Mouse (Mus musculus): ENCODE data around the gene Adgrg7.
A peak's percentile ranks its signal among the peaks of the same experiment; 100 is the strongest.

Adgrg7 gene

DNA sequence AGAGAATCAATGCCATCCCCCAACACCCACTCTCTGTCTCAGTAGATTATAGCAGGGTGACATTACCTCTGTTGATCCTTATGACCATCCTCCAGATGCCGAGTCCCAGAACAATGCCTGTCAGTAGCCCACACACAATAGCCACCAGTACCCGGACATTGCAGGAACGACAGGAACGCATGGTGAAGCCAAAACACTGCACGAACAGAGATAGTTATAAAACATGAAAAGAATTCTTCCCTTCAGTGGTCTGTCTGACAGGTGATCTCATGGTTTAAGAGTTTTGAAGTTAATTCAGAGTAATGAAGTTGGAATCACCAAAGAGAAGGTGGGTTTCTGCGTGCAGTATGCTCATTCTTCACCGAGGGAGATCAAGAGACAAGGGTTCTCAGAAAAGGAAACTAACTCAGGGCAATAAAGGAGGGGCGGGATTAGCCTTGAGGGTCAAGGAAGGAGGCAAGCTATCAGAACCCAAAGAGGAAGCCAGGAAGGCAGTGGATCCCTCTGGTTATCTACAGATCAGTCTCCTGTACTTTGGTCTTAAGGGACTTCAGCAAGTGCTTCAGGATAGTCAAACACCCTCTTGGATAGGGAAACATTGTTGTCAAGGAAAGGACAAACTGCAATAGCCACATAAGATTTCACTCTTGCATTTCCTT is at the start of gene Adgrg7:
Adgrg7 (minus strand) TSS at position 375 of the 659 bp plus-strand sequence.
- no peak for DNase-seq (ENCODE audit: low spot score)

- DNase-seq (ENCODE audit: low spot score) = no peak
These were observed 47.3 kb upstream of the Adgrg7 start for GRCm38 (mm10) chr16:56842988-56843387.

DNA sequence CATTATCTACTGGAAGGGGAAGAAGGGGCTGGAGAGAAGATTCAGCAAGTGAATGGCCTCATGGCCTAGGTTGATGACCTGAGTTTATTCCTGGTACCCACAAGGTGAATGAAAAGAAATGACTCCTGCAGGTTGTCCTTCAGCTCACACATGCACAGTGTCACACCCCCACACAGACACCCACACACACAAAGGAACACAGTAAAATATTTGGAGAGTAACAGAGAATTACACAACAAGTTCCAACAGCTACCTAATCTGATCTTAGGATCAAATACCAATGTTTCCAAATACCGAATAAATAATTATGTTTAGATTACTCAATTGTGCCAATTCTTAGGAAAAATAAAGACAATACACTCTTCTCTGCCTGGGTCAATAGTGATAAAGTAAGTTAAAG is 37.7 kb upstream of the Adgrg7 start:
- no peak for DNase-seq (ENCODE audit: low spot score)

- DNase-seq (ENCODE audit: low spot score) = no peak
These were observed 36.3 kb upstream of the Adgrg7 start for GRCm38 (mm10) chr16:56831986-56832385.

- DNase-seq (ENCODE audit: low spot score) = no peak
These were observed 5.9 kb upstream of the Adgrg7 start for GRCm38 (mm10) chr16:56801370-56802109.

DNA sequence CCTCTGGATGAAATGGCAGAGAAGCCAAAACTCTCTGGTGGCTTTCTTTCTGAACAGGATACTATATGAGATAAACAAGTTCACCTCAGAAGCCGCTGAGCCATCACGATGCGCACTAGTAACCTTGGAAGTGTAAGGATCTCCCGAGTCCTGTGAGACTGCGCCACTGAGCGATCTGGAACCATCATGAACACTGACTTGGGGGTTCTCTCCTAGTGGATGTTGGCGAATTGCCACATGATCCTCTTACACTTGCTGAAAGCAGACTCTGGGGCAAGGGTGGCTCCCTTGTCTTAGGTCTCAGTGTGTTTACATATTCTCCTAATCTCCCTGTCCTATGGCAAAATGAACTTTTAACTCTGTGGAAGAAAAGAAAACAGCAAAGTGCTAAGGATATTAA is 5.3 kb upstream of the Adgrg7 start:
- DNase-seq (ENCODE audit: low spot score) = no peak

GRCm38 (mm10) chr16:56800469-56800868 is 4.8 kb upstream of the Adgrg7 start:
- peak; percentile 18 for DNase-seq (ENCODE audit: low spot score)

- DNase-seq (ENCODE audit: low spot score) = no peak
These were observed 3.9 kb upstream of the Adgrg7 start for GRCm38 (mm10) chr16:56799541-56800029.

DNA sequence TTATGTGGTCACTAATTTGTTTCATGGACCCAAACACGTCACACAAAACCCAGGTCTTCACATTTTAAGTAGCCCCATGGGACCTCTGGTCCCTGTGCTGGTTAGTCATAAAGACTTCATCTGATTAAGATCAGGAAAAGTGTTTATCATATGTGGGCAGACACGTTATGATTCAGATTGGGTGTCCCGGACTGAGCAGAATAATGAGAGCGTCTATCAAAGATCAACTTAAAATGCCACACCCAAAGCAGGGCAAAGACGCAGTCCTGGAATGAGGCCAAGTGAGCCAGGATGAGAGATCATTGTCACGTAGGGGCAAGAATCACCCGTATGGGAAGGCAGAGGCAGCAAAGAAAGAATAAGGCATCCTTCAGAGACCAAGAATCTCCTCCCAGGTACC is 3.2 kb upstream of the Adgrg7 start:
- DNase-seq (ENCODE audit: low spot score) = no peak

- no peak for DNase-seq (ENCODE audit: low spot score)
These were observed 1.1 kb downstream of the Adgrg7 start for GRCm38 (mm10) chr16:56794383-56795144.

DNA sequence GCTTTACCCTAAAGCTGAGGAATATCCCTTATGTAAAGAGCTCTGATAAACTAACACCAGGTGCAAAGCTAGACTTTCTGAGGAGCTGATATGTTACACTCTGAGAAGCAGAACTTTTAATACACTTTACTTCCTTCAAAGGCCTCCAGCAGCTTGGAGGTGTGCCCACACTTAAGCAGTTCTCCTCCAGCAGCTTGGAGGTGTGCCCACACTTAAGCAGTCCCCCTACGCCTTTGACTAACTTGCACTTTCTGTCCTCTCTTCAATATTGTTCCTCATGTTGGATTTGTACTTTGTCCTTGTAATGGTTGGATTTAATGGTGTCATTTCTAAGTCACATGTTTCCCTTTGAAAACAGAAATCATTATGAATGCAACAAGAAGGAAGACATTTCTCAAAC is 1.9 kb downstream of the Adgrg7 start:
- no peak for DNase-seq (ENCODE audit: low spot score)

DNA sequence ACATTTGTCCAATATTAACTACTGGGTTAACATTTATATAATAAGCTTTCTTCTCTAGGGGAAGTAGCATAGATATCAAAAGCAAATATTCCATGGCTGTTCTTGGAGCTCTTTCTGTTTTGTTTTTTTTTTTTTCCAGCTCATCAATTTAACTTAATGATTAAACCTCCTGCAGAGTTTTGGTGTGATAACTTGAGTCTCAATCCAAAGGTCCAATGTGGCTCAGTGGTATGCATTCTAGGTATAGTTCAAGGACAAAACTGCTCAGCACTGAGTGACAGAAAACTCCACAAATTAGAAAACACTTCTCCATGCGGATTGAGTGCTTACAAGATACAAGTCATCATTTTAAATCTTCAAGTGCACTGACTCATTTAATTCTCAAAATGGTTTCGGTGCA is 9.7 kb downstream of the Adgrg7 start:
- DNase-seq (ENCODE audit: low spot score) = no peak

GRCm38 (mm10) chr16:56771163-56772105 is 24.2 kb downstream of the Adgrg7 start:
- peak; percentile 54 for DNase-seq (ENCODE audit: low spot score)

GRCm38 (mm10) chr16:56729060-56729459 is 66.6 kb downstream of the Adgrg7 start:
- no peak for DNase-seq (ENCODE audit: low spot score)

DNA sequence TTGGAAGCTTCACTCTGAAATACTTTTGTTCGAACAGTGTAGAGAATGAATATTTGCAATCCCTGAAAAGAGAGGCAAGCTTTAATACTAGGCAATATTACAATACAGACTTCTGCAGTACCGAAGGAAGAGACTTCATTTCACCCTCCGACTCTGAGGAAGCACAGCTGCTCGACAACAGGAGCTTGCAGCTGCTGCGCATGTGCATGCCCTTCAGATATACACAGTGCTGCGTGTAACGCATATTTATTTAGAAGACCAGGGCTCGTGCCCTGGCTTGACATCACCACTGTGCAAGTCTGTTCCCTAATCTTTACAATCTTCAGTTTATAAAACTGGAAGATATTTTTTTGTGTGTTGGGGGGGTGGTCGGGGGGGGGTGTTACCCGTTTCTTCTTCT is 70.7 kb downstream of the Adgrg7 start:
- DNase-seq (ENCODE audit: low spot score) = no peak

- DNase-seq (ENCODE audit: low spot score) = no peak
These were observed 73.3 kb downstream of the Adgrg7 start for GRCm38 (mm10) chr16:56722357-56722756.

- DNase-seq (ENCODE audit: low spot score) = no peak
These were observed 76.6 kb downstream of the Adgrg7 start for GRCm38 (mm10) chr16:56719031-56719430.

DNA sequence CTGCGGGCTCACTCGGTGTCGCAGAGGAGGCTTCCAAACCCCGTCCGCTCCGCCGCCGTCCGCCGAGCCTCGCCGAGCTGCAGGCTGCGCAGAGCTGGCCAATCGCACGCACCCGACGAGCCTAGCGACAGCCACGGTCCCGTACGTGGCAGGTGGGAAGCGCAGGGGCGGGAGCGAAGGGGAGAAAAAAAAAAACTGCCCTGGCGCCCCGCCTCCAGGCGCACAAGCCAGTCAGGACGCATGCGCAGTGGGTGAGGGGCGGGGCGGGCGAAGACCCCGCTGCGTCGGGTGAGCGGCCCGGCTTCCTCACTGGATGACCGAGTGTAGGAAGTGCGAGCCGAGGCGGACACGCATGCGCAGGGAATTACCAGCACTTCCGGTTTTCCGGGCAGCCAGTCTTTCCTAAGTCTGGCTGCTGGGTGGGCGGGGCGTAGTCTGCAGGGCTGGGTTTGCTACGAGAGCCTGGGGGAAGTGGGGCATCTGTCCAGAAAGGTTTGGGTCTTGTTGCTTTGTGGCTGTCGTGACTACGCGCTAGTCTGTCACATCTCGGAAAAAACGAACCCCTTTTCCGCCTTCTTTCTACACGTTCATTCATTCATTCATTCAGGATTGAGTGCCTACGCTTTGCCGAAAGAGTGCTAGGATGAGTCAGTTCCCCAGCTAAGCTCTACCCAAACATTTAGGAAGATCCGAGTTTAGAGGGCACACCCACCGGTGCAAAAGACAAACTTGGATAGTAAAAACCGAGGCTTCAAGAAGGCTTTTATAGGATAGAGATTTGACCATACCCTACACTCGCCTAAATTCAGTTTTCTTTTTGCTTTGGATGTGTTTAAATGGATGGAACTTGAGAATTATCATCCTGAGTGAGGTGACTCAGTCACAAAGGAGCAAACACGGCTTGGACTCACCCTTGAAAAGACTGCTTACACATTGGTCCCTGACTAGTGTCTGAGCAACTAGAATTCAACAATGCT is 78.1 kb downstream of the Adgrg7 start, which contains the start of gene Tfg:
Tfg (minus strand) TSS at position 227 of the 977 bp plus-strand sequence.
- peak; percentile 95 for DNase-seq (ENCODE audit: low spot score)

GRCm38 (mm10) chr16:56716557-56717179 is 79.0 kb downstream of the Adgrg7 start:
- no peak for DNase-seq (ENCODE audit: low spot score)

DNA sequence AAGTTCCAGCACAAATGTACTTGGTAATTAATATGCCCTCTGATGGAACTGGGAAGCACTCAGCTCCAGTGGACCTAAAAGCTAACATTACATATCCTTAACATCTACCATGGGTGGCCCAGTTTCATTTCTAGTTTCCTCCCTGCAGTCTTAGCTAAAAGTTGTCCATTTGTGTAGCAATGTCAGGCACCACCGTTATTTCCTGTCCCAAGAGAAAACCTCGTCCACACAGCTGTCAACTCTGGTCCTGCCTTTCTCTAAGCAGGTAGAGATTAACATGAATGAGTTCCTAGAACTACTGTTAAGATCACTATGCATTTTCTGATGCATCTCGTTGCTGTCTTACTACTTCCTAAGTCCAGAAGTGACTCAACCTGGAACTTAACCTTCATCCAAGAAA is 80.0 kb downstream of the Adgrg7 start:
- DNase-seq (ENCODE audit: low spot score) = no peak
